Mouse (Mus musculus) liver, adult 2 months (tissue): Measurements from ENCODE around the gene Mymx. TPM values are rescaled to one million over a fixed set of nuclear protein-coding genes. Genes with fewer than 3 reads are reported as not detected.

ENCODE experiments used
- DNase-seq: peaks from one replicate; pipeline ENCODE4 v3.0.0-alpha.2; 2011; ENCODE audit warnings: low read depth, low spot score; ENCODE audit errors: extremely low read depth
- H3K27ac ChIP-seq: fragments of 200-500 bp; replicated peaks from 2 replicates; pipeline ENCODE4 v1.5.1; 2012; ENCODE audit warnings: low read depth, mild to moderate bottlenecking, control low read depth, inconsistent platforms, low read length; ENCODE audit not compliant: insufficient read depth
- H3K27me3 ChIP-seq: fragments of 200-500 bp; 2 replicates; pipeline ENCODE4 v1.6.1; 2012; ENCODE audit warnings: mild to moderate bottlenecking, moderate library complexity, low read length, inconsistent platforms; ENCODE audit not compliant: control insufficient read depth, insufficient read depth
- H3K36me3 ChIP-seq: fragments of 200-500 bp; 2 replicates; pipeline ENCODE4 v1.6.1; 2012; ENCODE audit warnings: low read length, inconsistent platforms; ENCODE audit not compliant: control insufficient read depth, insufficient read depth
- H3K4me1 ChIP-seq: fragments of 200-500 bp; 2 replicates; pipeline ENCODE4 v1.6.1; 2011; ENCODE audit warnings: low read length; ENCODE audit not compliant: control insufficient read depth, insufficient read depth
- H3K4me3 ChIP-seq: fragments of 200-500 bp; 2 replicates; pipeline ENCODE4 v1.5.1; 2011; ENCODE audit warnings: low read depth, mild to moderate bottlenecking, control low read depth, low read length, moderate library complexity; ENCODE audit not compliant: insufficient read depth
- H3K79me2 ChIP-seq: fragments of 200-500 bp; 2 replicates; pipeline ENCODE4 v1.6.1; 2012; ENCODE audit warnings: inconsistent platforms, mild to moderate bottlenecking, low read length, moderate library complexity; ENCODE audit not compliant: control insufficient read depth, insufficient read depth
- H3K9ac ChIP-seq: fragments of 200-500 bp; 2 replicates; pipeline ENCODE4 v1.6.1; 2012; ENCODE audit warnings: low read depth, mild to moderate bottlenecking, control low read depth, inconsistent platforms, low read length
- CTCF ChIP-seq: fragments of 200-500 bp; IDR thresholded peaks from 2 replicates; pipeline ENCODE4 v1.5.1; 2011; ENCODE audit warnings: low read depth, low read length, control low read depth
- POLR2A ChIP-seq: fragments of 200-500 bp; IDR thresholded peaks from 2 replicates; pipeline ENCODE4 v1.6.1; 2011; ENCODE audit warnings: low read length, control low read depth; ENCODE audit not compliant: insufficient read depth; ENCODE audit errors: extremely low read depth
- WGBS: fragments of 180-500 bp; shearing (Covaris S2); methylation state at CpG from one replicate; pipeline ENCODE4 v1.1.7; 2018; 5-methylcytosine and 5-hydroxymethylcytosine counted together
- polyA plus RNA-seq: library from polyadenylated mRNA; depleted of rRNA; stranded (reverse); fragments of >200 nt; gene quantifications from 2 replicates; pipeline ENCODE4 v1.2.3, GENCODE M21; 2012
- total RNA-seq: library from RNA; depleted of rRNA; stranded (reverse); fragments of >200 nt; gene quantifications from 2 replicates; pipeline ENCODE4 v1.2.3, GENCODE M21; 2014

Gene Mymx
- total and polyA plus RNA-seq, 2 experiments = not detected

- peaks cover 3% of the 10 kb centered on the region; the same call in 1 of the 2 replicates for H3K4me1 ChIP-seq
- no peak for DNase-seq
- WGBS = 89% methylated on average over 15 of the region's 15 CpGs
- H3K79me2 ChIP-seq = no peaks in the 10 kb centered on the region
- no peaks in the 10 kb centered on the region for H3K36me3 ChIP-seq
- no peak overlapping the region for H3K9ac ChIP-seq
- H3K27me3 ChIP-seq = no peaks in the 10 kb centered on the region
- H3K27ac ChIP-seq = no peak overlapping the region
- TF ChIP-seq POLR2A = no peak
- no peak for TF ChIP-seq CTCF
- no peak overlapping the region for H3K4me3 ChIP-seq
Observed at GRCm38 (mm10) chr17:45606992-45607879, 5.3 kb upstream of the Mymx start.

GRCm38 (mm10) chr17:45602984-45603383, 1.1 kb upstream of the Mymx start:
- Histone ChIP-seq H3K27me3 (no peaks in the 10 kb centered on the region), H3K4me1 (peaks cover 2% of the 10 kb centered on the region; the same call in 1 of the 2 replicates), H3K79me2 (no peaks in the 10 kb centered on the region), H3K27ac (no peak overlapping the region), H3K36me3 (no peaks in the 10 kb centered on the region), H3K4me3 (no peak overlapping the region), H3K9ac (no peak overlapping the region)
- DNase-seq = no peak
- WGBS = 96% methylated on average over 3 of the region's 3 CpGs
- TF ChIP-seq POLR2A (no peak), CTCF (no peak)

GRCm38 (mm10) chr17:45601325-45601724, 577 bp downstream of the Mymx start:
- Histone ChIP-seq H3K36me3 (no peaks in the 10 kb centered on the region), H3K4me1 (peaks cover 12% of the 10 kb centered on the region), H3K27me3 (no peaks in the 10 kb centered on the region), H3K79me2 (no peaks in the 10 kb centered on the region), H3K9ac (no peak overlapping the region), H3K4me3 (no peak overlapping the region), H3K27ac (no peak overlapping the region)
- 70% methylated on average over 22 of the region's 22 CpGs for WGBS
- no peak for TF ChIP-seq POLR2A
- no peak for TF ChIP-seq CTCF
- no peak for DNase-seq

GRCm38 (mm10) chr17:45600267-45600666, 1.6 kb downstream of the Mymx start:
- DNase-seq = no peak
- Histone ChIP-seq H3K79me2 (no peaks in the 10 kb centered on the region; the same call in 1 of the 2 replicates), H3K4me1 (peaks cover 12% of the 10 kb centered on the region), H3K27ac (peak overlapping the region; percentile 93), H3K27me3 (no peaks in the 10 kb centered on the region), H3K36me3 (no peaks in the 10 kb centered on the region), H3K9ac (no peak overlapping the region; the same call in 1 of the 2 replicates), H3K4me3 (no peak overlapping the region)
- WGBS = 78% methylated on average over 8 of the region's 8 CpGs
- no peak for TF ChIP-seq POLR2A
- no peak for TF ChIP-seq CTCF

- Histone ChIP-seq H3K9ac (peak within 1 kb of the TSS; percentile 86), H3K27ac (peak within 1 kb of the TSS; percentile 100), H3K79me2 (peaks cover 5% of the 10 kb centered on the region; the same call in 1 of the 2 replicates), H3K4me3 (peak within 1 kb of the TSS; percentile 78), H3K4me1 (peaks cover 12% of the 10 kb centered on the region), H3K27me3 (no peaks in the 10 kb centered on the region), H3K36me3 (no peaks in the 10 kb centered on the region)
- peak; percentile 64; the same call in 1 of the 2 replicates for TF ChIP-seq POLR2A
- TF ChIP-seq CTCF = no peak
- WGBS = 16% methylated on average over 32 of the region's 32 CpGs
- peak; percentile 89 for DNase-seq
Observed at GRCm38 (mm10) chr17:45599446-45600242, 2.3 kb downstream of the Mymx start, which contains the start of gene Slc29a1. Gene Slc29a1 (minus strand): TSS chr17:45599606.
